Mouse (Mus musculus) cerebral cortex, adult 2 months (tissue): Measurements from ENCODE around the gene Tlr9.

ENCODE experiments used
- WGBS: fragments of 180-500 bp; shearing (Covaris S2); methylation state at CpG from one replicate; pipeline ENCODE4 v1.1.7; 2018; 5-methylcytosine and 5-hydroxymethylcytosine counted together

Gene Tlr9

GRCm38 (mm10) chr9:106222261-106222851, at the start of gene Tlr9:
Tlr9 (plus strand) TSS chr9:106222598.
- WGBS: 71% methylated on average over 4 of the region's 4 CpGs

- WGBS: 28% methylated on average over 2 of the region's 2 CpGs
Measured at GRCm38 (mm10) chr9:106173363-106173762, 49.0 kb upstream of the Tlr9 start.

GRCm38 (mm10) chr9:106175552-106176200, 46.7 kb upstream of the Tlr9 start:
- WGBS: 26% methylated on average over 3 of the region's 3 CpGs

- WGBS: 53% methylated on average over 5 of the region's 5 CpGs
Measured at GRCm38 (mm10) chr9:106176769-106177168, 45.6 kb upstream of the Tlr9 start.

- WGBS: 67% methylated on average over 6 of the region's 6 CpGs
Measured at GRCm38 (mm10) chr9:106177799-106178198, 44.6 kb upstream of the Tlr9 start.

- WGBS: 66% methylated on average over 2 of the region's 2 CpGs
Measured at GRCm38 (mm10) chr9:106179454-106179853, 42.9 kb upstream of the Tlr9 start.

- WGBS: 91% methylated on average over 3 of the region's 3 CpGs
Measured at GRCm38 (mm10) chr9:106179964-106180363, 42.4 kb upstream of the Tlr9 start.

GRCm38 (mm10) chr9:106182146-106182545, 40.3 kb upstream of the Tlr9 start:
- 77% methylated on average over 4 of the region's 4 CpGs for whole genome bisulfite sequencing

GRCm38 (mm10) chr9:106183996-106184395, 38.4 kb upstream of the Tlr9 start:
- 93% methylated on average over 5 of the region's 5 CpGs for WGBS

GRCm38 (mm10) chr9:106191355-106191754, 31.0 kb upstream of the Tlr9 start:
- WGBS: 77% methylated on average over 1 of the region's 1 CpGs

- WGBS: 89% methylated on average over 8 of the region's 8 CpGs
Measured at GRCm38 (mm10) chr9:106192024-106192423, 30.4 kb upstream of the Tlr9 start.

GRCm38 (mm10) chr9:106192998-106193397, 29.4 kb upstream of the Tlr9 start:
- WGBS: 58% methylated on average over 1 of the region's 1 CpGs

- WGBS: 58% methylated on average over 8 of the region's 8 CpGs
Measured at GRCm38 (mm10) chr9:106193930-106194807, 28.2 kb upstream of the Tlr9 start.

- 69% methylated on average over 8 of the region's 8 CpGs for WGBS
Measured at GRCm38 (mm10) chr9:106195693-106196092, 26.7 kb upstream of the Tlr9 start.

- 90% methylated on average over 3 of the region's 3 CpGs for WGBS
Measured at GRCm38 (mm10) chr9:106197081-106197713, 25.2 kb upstream of the Tlr9 start.

GRCm38 (mm10) chr9:106197732-106198131, 24.7 kb upstream of the Tlr9 start:
- WGBS: 90% methylated on average over 9 of the region's 9 CpGs

- 4% methylated on average over 50 of the region's 51 CpGs for WGBS
Measured at GRCm38 (mm10) chr9:106198962-106199458, 23.4 kb upstream of the Tlr9 start.

- 65% methylated on average over 18 of the region's 18 CpGs for WGBS
Measured at GRCm38 (mm10) chr9:106199535-106200272, 22.7 kb upstream of the Tlr9 start, which contains the start of gene Ppm1m. Ppm1m (minus strand) TSS chr9:106199746.

- WGBS: 80% methylated on average over 3 of the region's 3 CpGs
Measured at GRCm38 (mm10) chr9:106201895-106202294, 20.5 kb upstream of the Tlr9 start.

GRCm38 (mm10) chr9:106202819-106203636, 19.4 kb upstream of the Tlr9 start, which contains the start of gene Twf2:
Twf2 (plus strand) TSS chr9:106203108.
- WGBS: under 1% methylated on average over 61 of the region's 61 CpGs
